Mouse (Mus musculus) kidney, postnatal 25 days (tissue): ENCODE data around the gene Oas1h.
"Not testable (repeated sequence)": the region's sequence is repeated elsewhere in the genome, so short reads cannot be mapped to it uniquely, and the experiment has no call there.

Experiments used
- DNase-seq, 2 experiments: peaks; one replicate each; pipeline ENCODE4 v3.0.0; 2021; ENCODE audit warnings: mixed read lengths in 2 of 2

Oas1h gene

DNA sequence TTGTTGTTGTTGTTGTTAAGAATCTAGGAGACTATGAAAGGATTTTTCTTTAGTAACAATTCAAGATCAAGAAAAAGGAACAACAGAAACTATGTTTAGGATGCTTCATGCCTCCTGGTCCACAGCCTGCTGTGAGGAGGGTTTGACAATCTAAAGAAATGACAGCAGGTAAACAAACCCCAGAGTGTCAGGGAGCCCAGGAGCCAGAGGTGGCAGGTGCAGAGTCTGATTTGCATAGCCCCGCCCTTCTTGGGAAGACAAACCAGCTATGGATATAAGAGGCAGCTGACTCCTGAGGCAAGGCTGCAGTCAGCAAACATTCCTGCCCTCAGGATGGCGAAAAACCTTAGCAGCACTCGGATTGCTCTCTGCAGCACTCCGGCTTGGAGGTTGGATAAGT, at the start of gene Oas1h:
Oas1h (plus strand) TSS at position 301 of the 400 bp plus-strand sequence.
- DNase-seq: no peak

DNA sequence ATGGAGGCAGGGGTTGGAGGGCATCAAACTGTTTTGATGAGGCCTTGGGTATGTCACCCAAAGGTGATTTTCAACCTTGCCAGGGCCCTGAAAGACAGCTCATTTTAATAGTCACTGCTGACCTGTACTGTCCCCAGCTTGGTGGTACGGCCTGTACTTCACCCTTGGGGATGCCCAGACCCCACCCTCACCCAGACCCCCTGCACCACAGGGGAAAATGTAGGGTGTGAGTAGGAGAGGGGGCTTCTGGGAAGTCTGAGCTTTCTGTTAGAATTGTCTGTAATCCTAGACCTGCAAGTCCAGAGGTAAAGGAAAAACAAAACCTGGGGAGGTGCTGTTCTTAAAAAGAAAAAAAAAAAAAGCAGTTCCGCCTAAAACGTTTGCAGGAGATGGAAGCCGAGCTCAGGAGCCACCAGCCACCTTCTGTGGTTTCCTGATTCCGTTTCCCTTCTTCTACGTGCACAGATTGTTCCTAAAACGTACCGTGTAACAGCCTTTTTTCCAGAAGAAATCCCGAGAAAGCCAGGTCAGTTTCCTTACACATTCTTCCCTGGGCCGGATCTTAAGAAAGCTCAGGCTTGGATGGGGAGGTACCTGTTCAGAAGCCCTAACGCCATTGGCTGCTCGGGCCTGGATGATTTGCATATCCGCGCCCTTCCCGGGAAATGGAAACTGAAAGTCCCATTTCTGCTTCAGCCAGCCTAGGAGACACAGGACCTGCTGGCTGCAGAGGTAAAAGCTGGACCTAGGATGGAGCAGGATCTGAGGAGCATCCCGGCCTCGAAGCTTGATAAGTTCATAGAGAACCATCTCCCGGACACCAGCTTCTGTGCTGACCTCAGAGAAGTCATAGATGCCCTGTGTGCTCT, 49.0 kb upstream of the Oas1h start, which contains the start of gene Oas1c:
Oas1c (minus strand) TSS at position 564 of the 869 bp plus-strand sequence.
- DNase-seq: peak; percentile 92 to 94

GRCm38 (mm10) chr5:120813023-120813422, 48.2 kb upstream of the Oas1h start:
- no peak for DNase-seq

- peak in 1 of 2 experiments; percentile 33 for DNase-seq
Observed at GRCm38 (mm10) chr5:120815949-120816348, 45.3 kb upstream of the Oas1h start.

DNA sequence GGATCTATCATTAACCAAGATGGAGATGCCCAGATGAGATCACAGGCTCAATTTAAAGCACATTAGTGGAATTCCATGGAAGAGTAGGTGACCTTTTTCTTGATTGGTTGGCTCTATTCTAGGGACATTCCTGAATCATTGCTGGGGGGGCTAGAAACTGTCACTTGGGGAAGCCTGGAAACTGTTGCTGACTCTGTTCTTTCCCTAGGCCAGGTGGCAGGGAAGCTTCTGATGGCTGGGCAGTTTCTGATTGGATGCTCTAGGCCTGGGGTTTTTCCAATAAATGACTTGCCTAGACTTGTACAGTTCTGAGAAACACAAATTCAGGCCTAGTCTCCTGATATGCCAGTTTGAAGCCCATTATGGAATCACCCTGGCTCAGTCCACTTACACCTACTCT, 42.2 kb upstream of the Oas1h start:
- DNase-seq: no peak

GRCm38 (mm10) chr5:120831031-120831430, 30.2 kb upstream of the Oas1h start:
- no peak for DNase-seq

GRCm38 (mm10) chr5:120833335-120834280, 27.6 kb upstream of the Oas1h start:
- no peak for DNase-seq

- DNase-seq: peak; percentile 46 to 72
Observed at GRCm38 (mm10) chr5:120836731-120837585, 24.3 kb upstream of the Oas1h start.

DNA sequence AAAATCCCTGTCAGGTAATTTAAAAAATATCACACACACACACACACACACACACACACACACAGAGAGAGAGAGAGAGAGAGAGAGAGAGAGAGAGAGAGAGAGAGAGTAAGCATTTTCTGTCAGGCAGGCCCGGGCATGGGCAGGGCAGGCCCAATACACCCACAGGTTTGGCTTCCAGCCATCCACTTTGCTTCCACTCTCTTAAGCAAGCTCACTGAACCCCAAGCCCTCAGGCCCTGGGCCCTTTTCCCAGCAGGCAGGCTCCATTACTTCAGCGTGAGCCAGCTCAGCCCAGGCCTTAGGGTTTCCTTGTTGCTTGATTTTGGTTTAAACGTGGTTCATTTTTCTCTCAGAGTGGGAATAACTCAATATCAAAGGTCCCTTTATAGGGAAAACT, 16.5 kb upstream of the Oas1h start:
- peak; percentile 33 to 49 for DNase-seq

DNA sequence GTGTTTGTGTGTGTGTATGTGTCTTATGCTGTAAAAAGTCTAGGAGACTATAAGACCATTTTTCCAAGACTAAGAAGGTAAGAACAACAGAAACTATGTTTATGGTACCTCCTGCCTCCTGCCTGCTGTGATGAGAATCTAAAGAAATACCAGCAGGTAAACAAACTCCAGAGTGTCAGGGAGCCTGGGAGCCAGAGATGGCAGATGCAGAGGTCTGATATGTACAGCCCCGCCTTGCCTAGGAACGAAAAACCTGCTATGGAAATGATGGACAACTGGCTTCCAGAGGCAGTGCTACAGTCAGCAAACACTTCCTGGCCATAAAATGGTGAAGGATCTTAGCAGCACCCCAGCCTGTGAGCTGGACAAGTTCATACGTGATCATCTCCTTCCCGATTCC, 14.2 kb upstream of the Oas1h start, which contains the start of gene Oas1f:
Oas1f (plus strand) TSS at position 301 of the 400 bp plus-strand sequence.
- DNase-seq: no peak

DNA sequence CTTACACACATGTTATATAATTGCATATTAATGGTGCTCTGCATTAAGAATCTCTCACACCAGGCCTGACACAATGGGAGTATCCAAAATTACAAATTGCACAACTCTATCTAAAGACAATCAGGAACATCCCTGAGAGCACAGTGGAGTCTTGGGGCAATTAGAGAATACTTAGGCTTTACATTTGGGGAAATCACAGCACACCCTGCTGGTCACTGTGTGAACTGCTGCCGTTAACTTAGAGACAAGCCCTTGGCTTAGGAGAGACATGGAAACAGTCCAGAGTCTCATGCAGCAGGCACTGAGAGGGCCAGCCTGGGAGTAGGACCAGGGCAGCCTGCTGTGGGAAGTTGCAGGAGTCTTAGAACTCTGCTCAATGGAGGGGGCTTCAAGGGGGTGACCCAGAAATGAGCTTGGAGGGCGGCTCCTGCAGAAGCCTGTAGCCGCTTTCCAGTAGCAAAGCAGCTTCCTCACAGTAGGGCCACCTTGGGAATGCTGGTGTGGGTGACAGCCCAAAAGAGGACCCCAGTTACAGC, 11.6 kb upstream of the Oas1h start:
- peak in 1 of 2 experiments; percentile 47 for DNase-seq

GRCm38 (mm10) chr5:120859241-120859640, 2.0 kb upstream of the Oas1h start:
- DNase-seq: no peak

- DNase-seq: no peak
Observed at GRCm38 (mm10) chr5:120865336-120865860, 4.2 kb downstream of the Oas1h start.

DNA sequence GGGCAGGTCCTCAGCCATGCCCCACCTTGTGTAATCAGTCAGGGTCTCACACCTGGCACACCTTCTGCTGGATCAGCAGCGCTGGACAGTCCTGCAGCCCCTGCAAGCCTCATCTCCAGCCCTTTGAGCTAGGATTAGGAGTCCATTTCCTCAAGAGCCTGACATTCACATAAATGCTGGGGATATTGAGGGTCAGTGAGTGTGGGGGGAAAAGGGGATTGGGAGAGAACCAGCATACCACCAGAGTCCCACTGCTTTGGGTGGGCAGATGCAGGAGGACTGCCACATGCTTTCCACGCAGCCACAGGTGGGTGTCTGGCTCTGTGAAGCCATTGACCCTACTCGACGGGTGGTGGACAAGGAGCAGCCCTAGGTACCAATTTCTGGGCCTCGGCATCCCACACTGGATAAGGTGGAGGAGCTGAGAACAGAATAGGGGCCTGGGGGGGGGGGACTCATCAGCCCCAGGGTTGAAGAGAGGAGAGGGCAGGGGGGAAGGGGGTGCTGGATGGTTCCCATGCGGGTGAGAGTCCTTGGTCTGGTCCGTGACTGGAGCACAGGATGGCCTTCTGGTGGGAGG, 8.3 kb downstream of the Oas1h start:
- DNase-seq: no peak

GRCm38 (mm10) chr5:120870081-120870480, 8.9 kb downstream of the Oas1h start:
- no peak for DNase-seq

DNA sequence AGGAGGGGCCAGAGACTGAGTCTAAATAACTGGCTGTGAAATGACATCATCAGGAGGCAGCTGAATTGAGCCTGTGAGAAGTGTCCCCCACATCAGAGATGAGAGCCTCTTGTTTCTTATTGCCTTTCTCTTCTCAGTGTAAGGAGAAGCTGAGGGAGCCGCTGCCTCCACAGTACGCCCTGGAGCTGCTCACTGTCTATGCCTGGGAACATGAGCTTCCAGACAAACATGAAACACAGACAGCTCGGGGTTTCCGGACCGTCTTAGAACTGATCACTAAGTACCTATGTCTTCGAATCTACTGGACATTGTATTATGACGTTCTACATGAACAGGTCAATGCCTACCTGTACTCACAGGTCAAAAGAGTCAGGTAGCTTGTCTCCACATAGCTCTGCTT, 9.6 kb downstream of the Oas1h start:
- no peak for DNase-seq

- no peak for DNase-seq
Observed at GRCm38 (mm10) chr5:120871469-120871868, 10.2 kb downstream of the Oas1h start.

DNA sequence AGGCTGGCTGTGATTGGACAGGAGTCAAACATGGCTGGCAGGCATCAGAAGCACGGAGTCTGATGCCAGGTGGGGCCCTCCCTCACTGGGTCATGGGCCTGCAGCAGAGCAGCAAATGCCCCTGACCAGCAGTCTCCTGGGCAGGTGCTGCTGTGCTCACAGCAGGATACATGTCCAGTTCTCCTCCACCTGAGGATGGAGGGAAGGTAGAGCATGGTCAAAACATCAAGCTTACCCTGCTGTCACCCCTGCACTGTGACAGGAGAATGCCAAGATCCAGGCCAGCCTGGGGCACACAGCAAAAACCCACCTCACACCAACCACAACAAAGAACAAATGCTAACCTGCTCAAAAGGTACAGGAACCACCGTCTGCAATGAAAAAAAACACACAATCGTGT, 15.6 kb downstream of the Oas1h start:
- DNase-seq: not testable (repeated sequence)

GRCm38 (mm10) chr5:120877407-120877806, 16.2 kb downstream of the Oas1h start:
- not testable (repeated sequence) for DNase-seq

DNA sequence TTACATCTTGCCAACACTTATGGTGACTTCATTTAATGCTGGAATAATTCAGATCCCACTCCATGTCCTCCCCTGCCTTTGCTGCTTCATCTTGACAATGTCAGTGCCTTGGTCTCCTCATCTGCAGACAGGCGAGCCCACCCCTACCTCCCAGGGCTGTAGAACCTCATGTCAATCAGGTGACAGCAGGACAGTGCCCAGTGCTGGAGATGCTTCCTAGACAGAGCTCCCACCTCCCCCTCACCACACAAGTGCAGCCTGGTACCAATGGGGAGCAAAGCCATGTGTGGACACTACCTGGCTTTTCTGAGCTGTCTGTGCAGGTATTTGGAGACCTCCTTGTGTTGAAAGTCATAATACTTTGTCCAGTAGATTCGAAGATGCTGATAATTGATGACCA, 17.6 kb downstream of the Oas1h start:
- DNase-seq: not testable (repeated sequence)

DNA sequence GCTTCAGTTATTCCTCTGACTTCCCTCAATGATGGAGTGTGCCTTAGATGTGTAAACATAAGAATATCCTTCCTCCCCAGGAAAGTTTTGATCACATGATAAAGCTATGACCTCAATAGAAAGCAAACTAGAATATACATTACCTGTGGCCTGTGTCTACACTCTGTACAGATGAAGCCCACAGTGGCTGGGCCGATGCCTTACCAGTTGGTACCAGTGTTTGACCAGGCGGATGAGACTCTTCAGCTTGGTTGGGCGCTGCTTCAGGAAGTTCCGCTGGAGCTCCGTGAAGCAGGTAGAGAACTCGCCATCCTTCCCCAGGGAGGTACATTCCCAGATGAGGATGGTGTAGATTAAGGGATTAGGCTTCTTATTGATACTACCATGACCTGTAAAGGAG, 20.5 kb downstream of the Oas1h start:
- DNase-seq: not testable (repeated sequence)
